Mouse (Mus musculus) embryonic fibroblast, embryonic 13.5 days (primary cell): ENCODE data around the gene Cspg4.

Source experiments
- CTCF ChIP-seq: IDR thresholded peaks from 2 replicates; pipeline ENCODE4 v1.5.1; 2011; ENCODE audit warnings: mild to moderate bottlenecking, control low read depth, low read length, moderate library complexity, borderline replicate concordance; ENCODE audit not compliant: insufficient read depth
- POLR2A ChIP-seq: IDR thresholded peaks from 2 replicates; pipeline ENCODE4 v1.6.1; 2011; ENCODE audit warnings: low read depth, mild to moderate bottlenecking, control low read depth, low read length, moderate library complexity

- no peak for TF ChIP-seq CTCF
- no peak for TF ChIP-seq POLR2A
Measured at GRCm38 (mm10) chr9:56893313-56893712, 28.5 kb downstream of the Cspg4 start.
